Mouse (Mus musculus): ENCODE data around the gene Gzmk. TPM values are rescaled to one million over a fixed set of nuclear protein-coding genes. Genes with fewer than 3 reads are reported as not detected.

Gene Gzmk
- polyA plus RNA-seq, 1 experiment from 2014 or later: not detected

DNA sequence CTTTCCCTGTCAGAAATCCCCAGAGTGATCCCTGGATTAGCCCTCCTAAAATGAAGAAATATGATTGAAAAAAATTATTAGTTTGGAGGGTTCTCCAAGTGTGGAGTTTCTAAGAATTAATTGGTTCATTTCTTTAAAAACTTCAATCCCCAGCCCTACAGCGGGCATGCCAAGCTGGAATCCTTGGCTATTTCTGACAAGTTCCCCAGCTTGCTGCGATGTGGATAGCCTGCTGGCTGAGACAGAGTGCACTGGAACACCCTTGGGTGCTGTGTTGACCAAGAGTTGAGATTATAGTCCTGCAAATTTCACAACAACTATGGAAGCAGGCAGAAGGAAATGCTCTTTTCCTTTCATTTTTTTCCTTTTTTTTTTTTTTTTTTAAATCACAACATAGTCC lies 24.1 kb downstream of the Gzmk start:
- no peak for ATAC-seq (ENCODE audit: low FRiP score, low TSS enrichment)
- H3K27me3 ChIP-seq (ENCODE audit: control insufficient read depth, insufficient read depth, low read length): no peaks in the 10 kb centered on the region
- no peaks in the 10 kb centered on the region for H3K4me1 ChIP-seq (replicated peaks; ENCODE audit: control insufficient read depth, insufficient read depth)
- no peak overlapping the region for H3K4me3 ChIP-seq (ENCODE audit: low read depth, low read length)
- H3K36me3 ChIP-seq (ENCODE audit: control insufficient read depth, insufficient read depth, low read length): no peaks in the 10 kb centered on the region
- no peak for DNase-seq (ENCODE audit: low spot score)
- no peak overlapping the region for H3K9ac ChIP-seq (ENCODE audit: low read length)
- no peaks in the 10 kb centered on the region for H3K9me3 ChIP-seq (ENCODE audit: control insufficient read depth, low read length)
- no peak for TF ChIP-seq CTCF (IDR thresholded peaks at IDR 0.05; ENCODE audit: low read depth)
- no peak for TF ChIP-seq EP300 (optimal IDR thresholded peaks at IDR 0.05)
- no peak overlapping the region for H3K27ac ChIP-seq (replicated peaks)
- WGBS: 75% methylated on average over 2 of the region's 2 CpGs
- H3K4me2 ChIP-seq (replicated peaks; ENCODE audit: low read depth): no peak overlapping the region

- Histone ChIP-seq H3K4me1 (replicated peaks; ENCODE audit: control insufficient read depth, insufficient read depth) (no peaks in the 10 kb centered on the region), H3K9me3 (ENCODE audit: control insufficient read depth, low read length) (no peaks in the 10 kb centered on the region), H3K27ac (replicated peaks) (no peak overlapping the region), H3K27me3 (ENCODE audit: control insufficient read depth, insufficient read depth, low read length) (no peaks in the 10 kb centered on the region), H3K4me3 (ENCODE audit: low read depth, low read length) (no peak overlapping the region), H3K9ac (ENCODE audit: low read length) (no peak overlapping the region), H3K4me2 (replicated peaks; ENCODE audit: low read depth) (no peak overlapping the region), H3K36me3 (ENCODE audit: control insufficient read depth, insufficient read depth, low read length) (no peaks in the 10 kb centered on the region)
- ATAC-seq (ENCODE audit: low FRiP score, low TSS enrichment) (no peak), DNase-seq (ENCODE audit: low spot score) (no peak)
- no peak for TF ChIP-seq EP300 (optimal IDR thresholded peaks at IDR 0.05)
- no peak for TF ChIP-seq CTCF (IDR thresholded peaks at IDR 0.05; ENCODE audit: low read depth)
- 66% methylated on average over 8 of the region's 8 CpGs for WGBS
These were observed 25.0 kb downstream of the Gzmk start for GRCm38 (mm10) chr13:113200726-113201125.

GRCm38 (mm10) chr13:113199331-113199730 lies 26.4 kb downstream of the Gzmk start:
- Histone ChIP-seq H3K4me3 (ENCODE audit: low read depth, low read length) (no peak overlapping the region), H3K27me3 (ENCODE audit: control insufficient read depth, insufficient read depth, low read length) (no peaks in the 10 kb centered on the region), H3K4me2 (replicated peaks; ENCODE audit: low read depth) (no peak overlapping the region), H3K36me3 (ENCODE audit: control insufficient read depth, insufficient read depth, low read length) (no peaks in the 10 kb centered on the region), H3K27ac (replicated peaks) (no peak overlapping the region), H3K9ac (ENCODE audit: low read length) (no peak overlapping the region), H3K4me1 (replicated peaks; ENCODE audit: control insufficient read depth, insufficient read depth) (no peaks in the 10 kb centered on the region), H3K9me3 (ENCODE audit: control insufficient read depth, low read length) (no peaks in the 10 kb centered on the region)
- no peak for ATAC-seq (ENCODE audit: low FRiP score, low TSS enrichment)
- TF ChIP-seq CTCF (IDR thresholded peaks at IDR 0.05; ENCODE audit: low read depth): no peak
- TF ChIP-seq EP300 (optimal IDR thresholded peaks at IDR 0.05): no peak
- DNase-seq (ENCODE audit: low spot score): no peak
- WGBS: 56% methylated on average over 3 of the region's 3 CpGs

GRCm38 (mm10) chr13:113197872-113198502 lies 27.7 kb downstream of the Gzmk start:
- H3K36me3 ChIP-seq (ENCODE audit: control insufficient read depth, insufficient read depth, low read length): no peaks in the 10 kb centered on the region
- H3K4me2 ChIP-seq (replicated peaks; ENCODE audit: low read depth): no peak overlapping the region
- no peak overlapping the region for H3K9ac ChIP-seq (ENCODE audit: low read length)
- WGBS: 79% methylated on average over 9 of the region's 9 CpGs
- H3K9me3 ChIP-seq (ENCODE audit: control insufficient read depth, low read length): no peaks in the 10 kb centered on the region
- no peak overlapping the region for H3K27ac ChIP-seq (replicated peaks)
- TF ChIP-seq EP300 (optimal IDR thresholded peaks at IDR 0.05) (no peak), CTCF (IDR thresholded peaks at IDR 0.05; ENCODE audit: low read depth) (no peak)
- no peak for DNase-seq (ENCODE audit: low spot score)
- no peak for ATAC-seq (ENCODE audit: low FRiP score, low TSS enrichment)
- no peak overlapping the region for H3K4me3 ChIP-seq (ENCODE audit: low read depth, low read length)
- no peaks in the 10 kb centered on the region for H3K4me1 ChIP-seq (replicated peaks; ENCODE audit: control insufficient read depth, insufficient read depth)
- H3K27me3 ChIP-seq (ENCODE audit: control insufficient read depth, insufficient read depth, low read length): no peaks in the 10 kb centered on the region

- no peak overlapping the region for H3K4me3 ChIP-seq (ENCODE audit: low read depth, low read length)
- 53% methylated on average over 13 of the region's 13 CpGs for WGBS
These were observed 28.7 kb downstream of the Gzmk start for GRCm38 (mm10) chr13:113196808-113197674.

GRCm38 (mm10) chr13:113183720-113184119 lies 42.0 kb downstream of the Gzmk start:
- Histone ChIP-seq H3K36me3 (ENCODE audit: control insufficient read depth, insufficient read depth, low read length) (no peaks in the 10 kb centered on the region), H3K9ac (ENCODE audit: low read length) (no peak overlapping the region), H3K4me1 (replicated peaks; ENCODE audit: control insufficient read depth, insufficient read depth) (no peaks in the 10 kb centered on the region), H3K4me2 (replicated peaks; ENCODE audit: low read depth) (no peak overlapping the region), H3K27me3 (ENCODE audit: control insufficient read depth, insufficient read depth, low read length) (no peaks in the 10 kb centered on the region), H3K9me3 (ENCODE audit: control insufficient read depth, low read length) (no peaks in the 10 kb centered on the region), H3K27ac (replicated peaks) (no peak overlapping the region), H3K4me3 (ENCODE audit: low read depth, low read length) (no peak overlapping the region)
- WGBS: 75% methylated on average over 4 of the region's 4 CpGs
- TF ChIP-seq CTCF (IDR thresholded peaks at IDR 0.05; ENCODE audit: low read depth) (no peak), EP300 (optimal IDR thresholded peaks at IDR 0.05) (no peak)
- ATAC-seq (ENCODE audit: low FRiP score, low TSS enrichment): no peak
- no peak for DNase-seq (ENCODE audit: low spot score)

More at GRCm38 (mm10) chr13:113196808-113197674, 28.7 kb downstream of the Gzmk start:
- no peak for ATAC-seq (ENCODE audit: low FRiP score, low TSS enrichment)
- Histone ChIP-seq H3K36me3 (ENCODE audit: control insufficient read depth, insufficient read depth, low read length) (no peaks in the 10 kb centered on the region), H3K4me1 (replicated peaks; ENCODE audit: control insufficient read depth, insufficient read depth) (no peaks in the 10 kb centered on the region), H3K9me3 (ENCODE audit: control insufficient read depth, low read length) (no peaks in the 10 kb centered on the region), H3K9ac (ENCODE audit: low read length) (no peak overlapping the region), H3K27me3 (ENCODE audit: control insufficient read depth, insufficient read depth, low read length) (no peaks in the 10 kb centered on the region), H3K27ac (replicated peaks) (no peak overlapping the region), H3K4me2 (replicated peaks; ENCODE audit: low read depth) (no peak overlapping the region)
- TF ChIP-seq EP300 (optimal IDR thresholded peaks at IDR 0.05): no peak
- TF ChIP-seq CTCF (IDR thresholded peaks at IDR 0.05; ENCODE audit: low read depth): no peak
- no peak for DNase-seq (ENCODE audit: low spot score)
